Mouse (Mus musculus) kidney, adult 18-20 months (tissue): ENCODE data around the gene Acp7.

Experiments used
- DNase-seq: peaks from one replicate; pipeline ENCODE4 v3.0.0; 2021

Gene Acp7

DNA sequence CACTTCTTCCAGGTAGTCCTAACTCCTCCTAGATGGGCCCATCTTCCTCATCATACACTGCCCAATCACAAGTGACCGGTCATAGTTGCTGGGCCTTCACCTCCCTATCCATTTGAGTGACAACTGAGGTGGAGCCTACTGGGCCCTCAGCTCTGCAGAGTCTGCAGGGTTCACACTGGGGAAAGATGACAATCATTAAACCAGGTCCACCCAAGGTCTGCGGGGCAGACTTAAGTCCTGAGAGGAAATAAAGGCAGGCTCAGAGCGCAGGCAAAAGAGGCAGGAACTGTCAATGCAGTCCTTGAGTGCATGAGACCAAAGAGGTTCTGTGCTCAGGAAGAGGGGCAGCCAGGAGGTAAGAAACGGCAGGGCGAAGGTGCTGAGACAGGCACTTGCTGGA is 58.4 kb downstream of the Acp7 start:
- DNase-seq = peak; percentile 50

DNA sequence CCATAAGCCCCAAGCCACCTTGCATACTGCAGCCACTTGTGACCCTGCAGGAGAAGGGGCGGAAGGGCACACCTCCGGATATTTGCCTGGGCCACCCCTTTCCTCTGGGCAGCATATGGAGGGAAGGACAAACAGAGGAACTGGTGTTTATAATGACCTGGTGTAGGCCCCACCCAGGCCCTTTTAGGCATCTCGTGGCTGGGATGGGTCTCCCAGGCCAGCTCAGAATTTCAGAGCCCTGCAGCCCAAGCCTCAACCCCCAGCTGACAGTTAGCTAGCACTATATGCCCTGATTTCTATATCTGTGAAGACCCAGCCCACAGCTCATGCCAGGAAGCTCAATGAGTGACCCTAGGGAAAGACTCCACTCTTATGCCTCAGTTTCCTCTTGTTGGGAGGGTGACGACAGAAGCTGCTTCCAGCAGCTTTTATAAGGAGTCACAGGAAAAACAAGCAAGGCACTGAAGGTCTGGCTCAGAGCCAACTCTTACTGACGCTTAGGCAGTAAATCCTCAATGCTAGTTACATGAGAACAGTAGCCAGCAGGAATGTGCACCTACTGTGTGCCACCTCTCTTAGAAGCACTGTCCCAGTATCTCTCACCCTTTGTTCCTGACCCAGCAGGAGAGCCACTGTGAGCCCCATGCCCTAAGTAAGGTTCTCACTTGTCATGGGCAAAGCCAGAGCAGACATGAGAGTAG is 60.0 kb downstream of the Acp7 start:
- peak; percentile 54 for DNase-seq

DNA sequence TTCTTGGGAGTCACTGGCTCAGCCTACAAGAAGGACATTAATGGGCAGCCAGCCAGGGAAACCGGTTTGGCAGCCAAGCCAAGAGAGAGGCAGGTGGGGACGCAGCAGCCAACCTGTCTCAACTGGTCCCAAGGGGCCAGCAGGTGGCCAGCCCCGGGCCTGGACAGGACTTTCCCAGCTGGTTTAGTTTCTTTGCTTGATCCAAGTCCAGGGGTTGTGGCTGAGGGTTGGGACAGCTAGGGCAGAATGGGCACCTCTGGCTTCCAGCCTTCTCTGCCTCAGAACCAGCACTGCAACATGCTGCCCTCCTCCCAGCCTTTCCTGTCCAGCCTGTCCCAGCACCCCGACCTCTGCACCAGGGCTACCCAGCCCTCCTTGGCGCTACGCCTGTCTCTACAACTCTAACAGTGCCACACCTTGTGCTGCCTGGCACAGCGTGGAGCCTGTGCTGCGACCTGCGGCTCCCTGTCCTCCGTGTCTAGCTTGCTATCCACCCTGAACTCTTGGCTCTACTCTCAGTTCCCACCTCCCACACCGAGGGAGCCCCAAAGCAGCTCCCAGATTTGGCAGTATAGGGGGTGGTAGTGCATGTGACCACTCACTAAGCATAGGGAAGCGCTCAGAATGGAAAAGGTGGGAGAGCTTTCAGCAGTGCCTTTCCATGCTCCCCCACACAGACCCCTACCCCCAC is 60.7 kb downstream of the Acp7 start:
- DNase-seq = peak; percentile 95

DNA sequence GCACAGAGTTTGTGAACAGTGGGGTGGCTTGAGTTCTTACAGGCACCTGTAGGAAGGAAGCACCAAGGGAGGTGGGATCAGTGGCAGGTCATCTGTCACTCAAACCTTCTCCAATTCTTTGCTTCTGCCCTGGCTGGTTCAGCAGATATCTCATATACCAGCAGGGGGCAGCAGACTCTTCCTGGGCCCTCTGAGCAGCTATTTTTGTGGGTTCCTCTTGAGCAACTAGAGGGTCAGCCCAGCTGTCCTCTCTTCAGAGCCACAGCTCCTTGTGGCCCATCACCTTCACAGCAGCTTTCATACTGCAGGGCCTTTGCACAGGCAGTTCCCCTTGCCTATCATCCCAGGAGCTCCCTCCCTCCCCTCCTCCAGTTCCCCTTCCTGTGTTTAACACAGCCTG is 62.9 kb downstream of the Acp7 start:
- DNase-seq = peak; percentile 75

DNA sequence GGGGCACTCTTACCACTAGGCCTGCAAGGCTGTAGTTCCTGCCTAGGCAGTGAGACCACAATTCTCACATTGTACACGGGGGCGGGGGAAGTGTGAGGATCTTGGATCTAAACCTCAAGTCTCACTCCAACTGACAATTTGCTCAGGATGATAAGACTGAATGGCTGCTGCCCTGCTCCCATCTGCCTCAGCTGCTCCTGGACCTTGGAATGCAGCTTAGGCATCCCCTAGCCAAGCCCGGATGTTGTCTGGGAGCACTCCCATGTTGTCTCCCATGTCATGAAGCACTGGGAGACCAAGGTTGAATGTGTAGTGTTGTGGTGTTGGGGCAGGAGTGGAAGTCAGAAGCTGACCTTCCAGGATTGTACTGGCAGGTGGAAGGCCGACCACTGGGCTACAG is 63.6 kb downstream of the Acp7 start:
- DNase-seq = no peak

DNA sequence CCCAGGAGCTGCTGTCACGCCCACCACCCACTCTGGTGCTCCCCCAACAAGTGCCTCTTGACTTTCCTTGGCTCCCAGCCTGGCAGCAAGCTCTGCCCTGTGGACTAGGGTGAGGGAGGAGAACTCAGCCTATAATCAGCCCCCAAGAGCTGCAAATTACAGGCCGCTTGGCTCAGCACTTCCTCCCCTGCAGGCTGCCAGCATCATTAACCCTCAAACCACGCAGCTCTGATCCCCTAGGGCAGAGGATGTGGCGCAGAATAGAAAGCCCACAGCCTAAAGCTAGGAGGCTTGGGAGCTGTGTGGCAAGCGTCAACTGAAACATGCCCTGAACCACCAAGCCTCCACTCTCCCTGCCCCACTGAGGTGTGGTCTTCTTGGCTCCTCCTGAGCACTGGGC is 65.7 kb downstream of the Acp7 start:
- no peak for DNase-seq

DNA sequence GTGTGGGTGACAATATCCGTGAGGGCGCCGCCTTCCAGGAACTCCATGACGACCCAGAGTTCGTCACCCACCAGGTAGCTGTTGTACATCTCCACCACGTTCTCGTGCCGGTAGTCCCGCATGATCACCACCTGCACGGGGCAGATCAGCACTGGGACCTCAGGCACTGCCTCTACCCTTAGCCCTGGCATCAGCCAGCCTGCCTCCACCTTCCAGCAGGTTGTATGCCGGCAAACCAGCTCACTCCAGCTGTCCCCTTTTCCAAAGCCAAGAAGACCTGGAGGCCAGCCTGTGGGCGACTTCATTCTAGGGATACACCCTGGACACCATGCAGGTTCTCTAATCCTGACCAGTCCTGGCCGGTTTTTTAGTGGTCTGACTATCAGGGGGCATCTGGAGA is 68.2 kb downstream of the Acp7 start:
- no peak for DNase-seq

DNA sequence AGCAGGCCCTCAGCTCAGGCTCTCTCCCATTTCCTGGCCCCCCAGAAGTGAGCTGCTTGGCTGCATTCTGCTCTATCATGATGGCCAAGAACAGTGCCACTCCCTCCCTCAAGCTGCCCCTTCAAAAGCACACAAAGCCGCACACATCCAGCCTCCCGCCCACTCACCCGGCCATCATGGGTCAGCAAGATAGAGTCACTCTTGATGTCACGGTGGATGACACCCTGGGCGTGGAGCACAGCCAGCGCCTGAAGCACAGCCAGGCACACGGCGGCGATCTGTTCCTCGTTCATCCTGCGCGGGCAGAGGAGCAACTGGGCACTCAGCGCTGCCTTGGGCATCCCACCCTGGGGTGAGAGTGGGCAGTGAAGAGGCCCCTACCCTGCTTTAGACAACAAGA is 68.8 kb downstream of the Acp7 start:
- DNase-seq = no peak

DNA sequence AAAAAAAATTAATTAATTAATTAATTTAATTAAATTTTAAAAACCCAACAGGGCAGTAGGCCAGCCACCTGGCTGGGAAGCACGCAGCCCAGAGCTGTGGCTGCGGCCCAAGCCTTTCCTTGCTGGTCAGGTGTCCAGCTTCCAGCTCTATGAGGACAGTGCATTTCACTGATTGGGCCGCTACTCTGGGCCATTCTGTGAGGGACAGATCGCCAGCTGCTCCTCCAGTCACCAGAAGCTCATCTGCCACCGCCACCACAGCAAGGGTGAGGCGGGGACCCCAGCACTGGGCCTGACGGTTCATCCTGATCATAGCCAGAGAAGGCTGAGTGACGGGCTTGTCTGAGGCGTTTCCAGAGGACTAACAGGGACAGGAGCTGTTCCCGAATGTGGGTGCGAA is 69.2 kb downstream of the Acp7 start:
- DNase-seq = no peak

DNA sequence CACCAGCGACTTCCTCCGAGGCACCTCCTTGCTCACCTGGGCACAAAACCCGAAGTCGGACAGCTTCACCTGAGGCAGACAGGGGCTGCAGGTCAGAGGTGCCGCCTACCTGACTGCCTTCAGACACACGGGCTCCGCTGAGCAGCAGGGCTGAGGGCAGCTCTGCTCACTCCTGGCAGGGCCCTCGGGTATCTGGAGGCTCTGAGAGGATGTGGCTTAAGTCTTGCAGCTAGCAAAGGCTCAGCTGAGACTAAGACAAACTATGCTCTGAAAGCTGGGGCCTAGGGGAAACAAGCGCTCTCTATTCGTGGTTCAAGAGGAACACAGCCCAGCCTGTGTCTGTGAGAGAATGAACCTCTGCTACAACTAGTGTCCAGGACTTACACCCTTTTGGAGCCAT is 70.3 kb downstream of the Acp7 start:
- DNase-seq = no peak

DNA sequence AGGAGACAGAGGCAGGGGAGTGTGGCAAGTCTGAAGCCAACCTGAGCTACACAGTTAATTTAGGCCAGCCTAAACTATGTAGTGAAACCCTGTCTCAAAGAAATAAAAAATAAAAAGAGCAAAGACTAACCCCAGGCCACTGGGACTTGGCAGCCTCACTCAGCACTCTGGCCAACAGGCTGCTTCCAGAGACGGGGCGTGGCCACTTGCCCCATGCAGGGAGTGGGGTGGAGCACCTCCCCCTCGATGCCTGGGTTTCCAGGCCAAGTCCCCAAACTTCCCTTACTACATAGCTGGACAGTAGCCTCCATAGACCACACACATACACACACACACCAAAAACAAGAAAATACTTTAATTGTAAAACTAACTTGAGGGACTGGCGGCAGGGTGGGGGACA is 72.6 kb downstream of the Acp7 start:
- DNase-seq = peak; percentile 78

DNA sequence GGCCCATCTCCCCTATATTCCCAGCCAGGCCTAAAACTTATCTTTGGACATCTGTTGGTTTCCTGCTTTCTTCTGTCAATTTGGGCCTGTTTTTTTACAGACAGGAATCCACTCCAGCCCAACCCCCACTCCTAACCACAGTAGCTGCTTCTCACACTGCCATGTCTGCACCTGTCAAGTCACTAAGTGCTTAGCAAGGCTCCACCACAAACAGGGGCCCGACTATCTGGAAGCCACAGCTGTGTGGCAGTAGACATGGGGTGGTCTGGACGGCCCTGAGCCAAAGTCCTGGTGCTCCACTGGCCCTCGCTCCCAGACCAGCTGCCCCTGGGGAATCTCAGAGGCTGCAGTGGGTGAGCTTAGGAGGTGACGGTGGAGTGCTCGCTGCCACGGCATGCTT is 73.4 kb downstream of the Acp7 start:
- no peak for DNase-seq
